Mouse (Mus musculus) stomach, postnatal 0 days (tissue): Measurements from ENCODE around the gene Acsm2.

ENCODE experiments used
- CTCF ChIP-seq: IDR thresholded peaks from 2 replicates; pipeline ENCODE4 v1.5.1; 2016; ENCODE audit warnings: antibody characterized with exemption, low read depth, mild to moderate bottlenecking, moderate library complexity
- EP300 ChIP-seq: optimal IDR thresholded peaks from 2 replicates; pipeline ENCODE3; 2016; ENCODE audit warnings: antibody characterized with exemption

- TF ChIP-seq EP300: no peak
- TF ChIP-seq CTCF: no peak
These were observed 52.0 kb downstream of the Acsm2 start for GRCm38 (mm10) chr7:119605926-119606663.
